Mouse (Mus musculus) limb, embryonic 10.5 days (tissue): Measurements from ENCODE around the gene Crhr1. TPM values are rescaled to one million over a fixed set of nuclear protein-coding genes. Genes with fewer than 3 reads are reported as not detected.

Experiments
- DNase-seq: peaks from one replicate; pipeline ENCODE4 v3.0.0-alpha.2; 2017; ENCODE audit warnings: low spot score
- H3K27ac ChIP-seq: fragments of 300-500 bp; sonication (generic); 2 replicates; pipeline ENCODE4 v1.5.1; 2016; ENCODE audit warnings: mild to moderate bottlenecking
- H3K27me3 ChIP-seq: fragments of 300-500 bp; sonication (generic); 2 replicates; pipeline ENCODE4 v1.6.1; 2016; ENCODE audit warnings: low read depth, mild to moderate bottlenecking; ENCODE audit not compliant: poor library complexity, severe bottlenecking
- H3K36me3 ChIP-seq: fragments of 300-500 bp; sonication (generic); 2 replicates; pipeline ENCODE4 v1.6.1; 2016; ENCODE audit warnings: mild to moderate bottlenecking, moderate library complexity
- H3K4me1 ChIP-seq: fragments of 300-500 bp; sonication (generic); 2 replicates; pipeline ENCODE4 v1.6.1; 2016
- H3K4me3 ChIP-seq: fragments of 300-500 bp; sonication (generic); 2 replicates; pipeline ENCODE4 v1.5.1; 2016; ENCODE audit warnings: mild to moderate bottlenecking, moderate library complexity
- H3K9me3 ChIP-seq: fragments of 300-500 bp; sonication (generic); replicated peaks from 2 replicates; pipeline ENCODE4 v1.6.1; 2016; ENCODE audit warnings: mild to moderate bottlenecking
- WGBS: fragments of 180-500 bp; shearing (Covaris S2); methylation state at CpG from one replicate; pipeline ENCODE4 v1.1.7; 2016; 5-methylcytosine and 5-hydroxymethylcytosine counted together
- polyA plus RNA-seq: library from polyadenylated mRNA; unstranded; fragments of >200 nt; fragmentation: Nextera tagmentation; extraction: Ambion mirVana; gene quantifications from 2 replicates; pipeline ENCODE4 v1.2.1, GENCODE M21; 2016

The Crhr1 gene
- polyA plus RNA-seq, 1 experiment from 2014 or later: 1.1 TPM

DNA sequence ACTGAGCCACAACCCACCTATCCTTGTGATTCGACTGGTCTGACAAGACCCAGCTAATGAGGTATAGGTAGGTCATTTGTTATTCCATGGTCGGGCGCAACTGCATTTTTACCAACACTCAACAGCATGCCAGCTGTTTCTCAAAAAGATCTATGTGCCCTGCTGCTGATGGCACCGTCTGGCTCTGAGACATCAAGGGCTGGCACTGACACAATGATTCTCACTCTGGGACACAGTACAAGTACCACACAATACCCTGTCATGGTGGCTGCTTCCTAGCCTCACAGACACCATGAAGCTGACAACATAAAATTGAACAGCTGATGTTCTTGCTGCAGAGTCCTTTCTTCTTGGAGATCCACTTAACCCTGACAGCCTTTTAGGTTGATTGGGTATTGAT is 87.6 kb downstream of the Crhr1 start:
- DNase-seq: no peak
- Histone ChIP-seq H3K27me3 (no peaks in the 10 kb centered on the region), H3K4me3 (no peak overlapping the region), H3K27ac (no peak overlapping the region), H3K4me1 (no peaks in the 10 kb centered on the region), H3K9me3 (no peaks in the 10 kb centered on the region), H3K36me3 (no peaks in the 10 kb centered on the region)
- WGBS: 88% methylated on average over 4 of the region's 4 CpGs

DNA sequence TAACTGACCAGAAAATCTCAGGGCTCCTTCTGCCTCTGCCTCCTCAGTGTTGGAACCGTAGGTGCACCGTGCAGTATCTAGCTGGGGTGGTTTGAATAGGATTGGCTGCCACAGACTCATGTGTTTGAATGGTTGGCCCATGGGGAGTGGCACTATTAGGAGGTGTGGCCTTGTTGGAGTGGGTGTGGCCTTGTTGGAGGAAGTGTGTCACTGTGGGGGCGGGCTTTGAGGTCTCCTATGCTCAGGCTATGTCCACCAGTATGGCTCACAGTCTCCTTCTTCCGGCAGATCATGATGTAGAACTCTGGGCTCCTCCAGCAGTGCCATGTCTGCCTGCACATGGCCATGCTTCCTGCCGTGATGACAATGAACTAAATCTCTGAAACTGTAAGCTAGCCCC is 89.1 kb downstream of the Crhr1 start:
- no peaks in the 10 kb centered on the region for H3K9me3 ChIP-seq
- H3K36me3 ChIP-seq: no peaks in the 10 kb centered on the region
- H3K4me3 ChIP-seq: no peak overlapping the region
- no peak for DNase-seq
- H3K27me3 ChIP-seq: no peaks in the 10 kb centered on the region
- WGBS: 83% methylated on average over 5 of the region's 5 CpGs
- no peaks in the 10 kb centered on the region for H3K4me1 ChIP-seq
- H3K27ac ChIP-seq: no peak overlapping the region

DNA sequence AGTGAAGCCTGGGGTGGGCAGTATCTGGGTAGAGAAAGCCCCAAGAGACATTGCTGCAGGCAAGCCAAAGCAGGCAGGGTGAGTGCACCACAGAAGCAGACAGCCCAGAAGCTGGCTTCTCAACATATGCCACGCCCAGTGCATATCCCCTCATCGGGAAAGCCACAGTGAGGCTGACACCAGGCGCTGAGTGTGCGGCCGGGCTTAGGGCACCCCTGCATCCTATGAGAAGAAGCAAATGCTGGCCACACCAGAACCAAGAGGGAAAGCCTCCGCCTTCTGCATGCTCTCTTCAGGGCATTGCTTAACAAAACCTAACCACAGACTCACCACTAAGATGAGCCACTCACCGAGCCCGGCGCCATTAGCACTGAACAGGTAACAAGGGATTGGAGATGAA is 90.6 kb downstream of the Crhr1 start:
- H3K9me3 ChIP-seq: no peaks in the 10 kb centered on the region
- DNase-seq: no peak
- 83% methylated on average over 9 of the region's 9 CpGs for WGBS
- H3K27ac ChIP-seq: no peak overlapping the region
- H3K27me3 ChIP-seq: peaks cover 4% of the 10 kb centered on the region; the same call in 1 of the 2 replicates
- no peak overlapping the region for H3K4me3 ChIP-seq
- no peaks in the 10 kb centered on the region for H3K36me3 ChIP-seq
- H3K4me1 ChIP-seq: no peaks in the 10 kb centered on the region

Other genes with a start within 250 kb of the Crhr1 start
- 49.4 and 56.1 TPM in 2 replicates for gene Nsf, start 178.8 kb upstream of the Crhr1 start, polyA plus RNA-seq
- 60.8 and 68.1 TPM in 2 replicates for gene Arf2, start 166.1 kb upstream of the Crhr1 start, polyA plus RNA-seq
- not detected in 2 replicates for gene Sppl2c, start 53.5 kb downstream of the Crhr1 start, polyA plus RNA-seq
- gene Mapt, start 98.5 kb downstream of the Crhr1 start, polyA plus RNA-seq: 0.95 and 0.97 TPM in 2 replicates